Mouse (Mus musculus): Measurements from ENCODE around the gene Nat14.

Gene Nat14

DNA sequence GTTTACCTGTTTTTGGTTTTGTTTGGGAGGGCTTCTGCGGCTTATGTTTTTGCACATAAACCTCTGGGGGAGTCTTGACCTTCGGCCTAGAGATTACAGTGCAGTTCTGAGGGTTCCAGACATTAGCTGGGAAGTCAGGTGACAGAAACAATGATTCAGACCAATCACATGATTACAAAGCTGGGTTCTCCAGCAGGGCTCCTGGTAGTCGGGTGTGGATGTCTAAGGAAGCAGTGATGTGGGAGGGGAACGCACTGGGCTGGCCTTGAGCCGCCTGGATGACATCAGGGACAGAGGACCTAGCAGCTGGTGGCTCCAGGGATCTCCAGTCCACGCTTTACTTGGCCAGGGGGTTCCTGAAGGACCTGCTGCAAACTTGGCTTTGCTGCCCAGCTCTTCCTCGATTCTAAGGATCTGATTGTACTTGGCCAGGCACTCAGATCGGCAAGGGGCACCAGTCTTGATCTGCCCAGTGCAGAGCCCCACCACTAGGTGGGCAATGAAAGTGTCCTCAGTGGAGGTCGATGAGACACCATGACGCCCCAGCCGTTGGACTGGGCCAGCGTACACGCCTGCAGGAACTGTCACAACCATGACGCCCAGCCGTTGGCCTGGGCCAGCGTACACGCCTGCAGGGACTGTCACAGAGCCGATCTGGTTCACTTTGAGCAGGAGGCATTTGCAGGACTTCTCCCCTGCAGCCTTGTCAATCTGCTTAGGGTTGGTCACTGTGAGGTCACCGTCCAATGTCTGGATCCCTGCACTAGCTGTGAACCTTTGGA is 28.9 kb downstream of the Nat14 start:
- WGBS, result 84% methylated on average over 19 of the region's 19 CpGs

DNA sequence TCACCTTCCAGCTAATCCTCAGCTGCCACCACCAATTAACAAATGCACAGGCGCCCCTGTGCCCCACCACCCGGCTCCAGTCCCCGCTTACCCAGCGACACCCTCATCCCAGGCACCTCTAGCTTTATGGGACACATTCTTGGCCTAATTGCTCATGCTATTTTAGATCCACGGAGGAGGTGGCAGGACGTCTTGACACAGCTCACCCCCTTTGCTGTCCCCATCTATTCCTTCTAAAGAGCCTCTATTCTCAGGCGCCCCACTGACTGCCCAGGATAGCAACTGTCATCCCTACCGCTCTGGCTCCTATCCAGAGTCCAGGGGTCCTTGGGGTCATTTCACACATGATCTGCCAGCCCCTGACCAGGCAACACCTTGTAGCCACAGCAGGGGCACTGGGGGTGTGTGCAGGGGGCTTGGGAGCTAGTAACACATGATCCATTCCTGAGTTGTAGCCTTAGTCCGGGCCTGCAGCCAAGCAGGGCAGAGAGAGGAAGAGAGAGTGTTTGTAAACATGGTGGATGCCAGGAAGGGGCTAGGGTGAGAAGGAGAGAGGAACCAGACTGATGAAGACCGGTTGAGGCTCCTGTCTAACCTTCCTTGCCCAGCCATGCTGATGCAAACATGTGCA is 32.1 kb downstream of the Nat14 start:
- 43% methylated on average over 10 of the region's 10 CpGs for WGBS

DNA sequence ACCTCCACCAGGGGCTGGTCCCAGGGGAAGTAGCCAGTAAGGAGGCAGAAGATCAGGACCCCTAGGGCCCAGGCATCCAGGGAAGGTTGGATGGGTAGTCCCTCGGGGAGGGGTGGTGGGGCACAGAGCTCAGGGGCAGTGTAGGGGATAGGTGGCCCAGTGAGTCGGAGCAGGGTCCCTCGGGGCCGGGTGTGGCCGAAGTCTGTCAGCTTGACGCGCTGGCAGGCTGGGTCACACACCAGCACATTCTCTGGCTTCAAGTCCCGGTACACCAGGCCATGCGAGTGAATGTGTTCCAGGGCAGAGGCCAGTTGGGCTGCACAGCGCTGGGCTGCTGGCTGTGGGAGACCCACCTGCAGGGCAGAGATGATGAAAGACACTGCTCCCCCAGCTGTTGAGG is 35.5 kb downstream of the Nat14 start:
- WGBS, result 90% methylated on average over 10 of the region's 10 CpGs

DNA sequence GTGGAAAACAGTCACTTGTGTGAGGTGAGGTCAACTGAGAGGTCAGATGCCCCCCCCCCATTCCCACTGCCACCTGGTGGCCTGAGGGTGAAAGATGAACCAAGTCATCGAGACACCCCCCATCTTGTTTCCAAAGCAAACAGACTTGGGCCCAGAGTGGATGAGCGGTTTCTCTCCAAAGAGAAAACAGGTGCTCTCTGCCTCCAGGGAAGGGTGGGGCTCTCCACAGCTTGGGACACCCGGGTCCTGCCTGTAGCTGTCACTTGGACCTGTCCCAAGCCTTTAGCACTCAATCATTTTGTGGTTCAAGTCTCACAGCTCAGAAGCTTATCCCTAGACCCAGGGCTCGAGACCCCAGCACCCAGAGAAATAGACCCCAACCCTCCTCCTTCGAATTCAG is 41.7 kb downstream of the Nat14 start:
- 79% methylated on average over 5 of the region's 5 CpGs for whole genome bisulfite sequencing

DNA sequence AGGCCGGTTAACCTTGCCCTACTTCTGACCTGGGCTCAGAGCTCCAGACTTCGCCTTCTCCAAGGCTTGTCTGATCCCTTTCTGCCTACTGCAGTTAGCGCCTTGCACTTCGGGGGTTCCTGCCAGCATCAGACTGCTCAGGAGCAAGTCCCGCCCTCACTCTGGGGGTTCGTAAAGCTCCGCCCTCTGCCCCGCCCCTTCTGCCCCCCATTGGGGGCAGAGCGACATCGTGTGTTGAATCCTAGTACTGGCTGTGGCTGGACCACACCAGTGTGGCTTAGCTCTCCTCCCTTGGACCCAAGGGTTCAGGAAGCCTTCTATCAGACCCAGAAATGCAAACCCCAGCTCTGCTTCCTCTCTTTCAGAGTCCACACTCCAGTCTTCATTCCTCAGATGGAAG is 42.4 kb downstream of the Nat14 start, which contains the start of gene Sbk2:
Sbk2 (minus strand) TSS at position 135 of the 400 bp plus-strand sequence.
- 9% methylated on average over 10 of the region's 10 CpGs for WGBS

DNA sequence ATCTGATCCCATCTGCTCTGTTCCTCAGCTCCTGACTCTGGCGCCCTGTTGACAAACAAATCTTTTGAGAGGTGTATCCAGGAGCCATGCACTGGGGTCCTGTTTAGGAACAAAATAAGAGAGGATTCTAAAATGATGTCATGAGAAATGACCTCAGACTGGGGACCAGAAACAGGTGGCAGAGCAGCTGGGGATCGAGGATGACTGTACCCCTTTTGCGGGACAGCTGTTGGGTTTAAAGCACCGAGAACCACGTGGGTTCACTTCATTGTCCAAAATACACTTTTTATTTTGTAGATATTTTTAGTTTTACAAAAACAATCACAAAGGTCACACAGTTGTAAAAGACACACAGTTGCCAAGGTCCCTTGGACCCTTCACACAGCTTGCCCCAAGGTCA is 43.2 kb downstream of the Nat14 start:
- 85% methylated on average over 5 of the region's 5 CpGs for WGBS

DNA sequence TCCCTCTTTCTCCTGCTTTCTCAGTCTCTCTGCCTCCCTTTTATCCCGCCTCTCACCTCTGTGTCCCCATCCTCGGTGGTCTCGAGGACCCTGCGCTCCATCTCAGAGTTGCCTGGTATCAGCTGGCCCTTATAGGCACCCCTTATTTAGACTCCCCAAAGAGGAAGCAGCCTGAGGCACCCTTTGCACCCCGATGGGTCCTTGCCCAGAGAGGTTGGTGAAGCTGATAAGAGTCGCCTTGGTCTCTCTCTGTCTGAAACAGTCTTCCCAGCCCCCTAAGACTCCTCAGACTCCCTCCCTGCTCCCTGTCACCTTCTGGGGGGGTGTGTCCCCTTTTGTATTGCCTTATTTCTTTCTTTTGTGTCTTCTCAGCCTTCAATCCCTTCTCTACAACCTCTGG is 49.2 kb downstream of the Nat14 start, which contains the start of gene Sbk3:
Sbk3 (minus strand) TSS at position 101 of the 400 bp plus-strand sequence.
- 44% methylated on average over 6 of the region's 6 CpGs for WGBS

DNA sequence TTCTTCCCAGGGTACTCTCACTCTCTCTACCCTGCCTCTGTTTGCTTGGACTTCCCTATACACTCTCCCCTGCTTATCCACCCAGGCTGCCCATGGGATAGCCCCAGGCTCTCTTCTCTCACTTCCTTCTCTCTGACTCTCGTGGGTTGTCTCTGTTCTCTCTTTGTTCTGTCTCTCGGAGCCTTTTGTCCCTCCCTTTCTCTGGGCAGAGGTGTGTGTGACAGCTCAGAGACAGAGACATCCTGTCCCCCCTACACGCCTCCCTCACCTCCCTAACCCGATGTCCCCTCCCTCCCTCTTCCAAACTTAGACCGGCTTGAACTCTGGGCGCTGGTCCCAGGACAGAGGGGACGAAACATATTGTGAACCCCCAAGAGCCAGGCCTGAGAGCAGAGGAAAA is 49.9 kb downstream of the Nat14 start:
- 48% methylated on average over 7 of the region's 7 CpGs for WGBS

DNA sequence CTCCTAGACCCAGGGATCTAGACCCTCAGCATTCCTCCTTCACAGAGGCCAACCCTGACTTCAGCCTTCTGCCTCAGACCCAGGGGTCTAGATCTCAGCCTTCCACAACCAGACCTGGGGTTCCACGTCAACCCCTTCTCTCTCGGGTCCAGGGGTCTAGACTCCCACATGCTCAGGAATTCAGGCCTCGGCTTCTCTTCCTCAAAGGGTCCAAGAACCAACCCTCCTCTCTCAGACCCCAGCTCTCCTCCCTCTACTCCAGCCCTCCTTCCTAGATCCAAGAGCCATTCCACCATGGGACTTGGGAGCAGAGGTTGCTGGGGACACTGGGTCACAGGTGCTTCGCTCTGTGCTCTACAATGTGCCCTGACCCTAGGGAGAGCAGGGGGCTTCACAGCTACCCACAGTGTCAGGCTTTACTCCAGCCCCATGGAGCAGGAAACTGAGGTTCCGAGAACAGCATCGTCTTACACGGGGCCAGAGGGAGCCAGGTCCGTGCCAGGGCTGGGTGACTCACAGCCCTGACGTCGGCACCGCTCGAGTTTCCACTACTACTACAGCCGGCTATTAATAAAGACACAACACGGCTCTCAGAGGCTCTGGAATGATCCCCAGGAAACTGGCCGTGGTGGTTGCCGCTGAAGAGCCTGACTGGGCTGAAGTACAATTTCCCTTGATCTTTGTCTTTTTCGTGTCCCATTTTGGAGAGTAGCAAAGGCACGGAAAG is 50.7 kb downstream of the Nat14 start:
- 53% methylated on average over 18 of the region's 18 CpGs for WGBS

All from cerebral cortex, adult 2 months (tissue).